ENCODE assay signal across 8 mouse cellular contexts in the genomic region with DNA sequence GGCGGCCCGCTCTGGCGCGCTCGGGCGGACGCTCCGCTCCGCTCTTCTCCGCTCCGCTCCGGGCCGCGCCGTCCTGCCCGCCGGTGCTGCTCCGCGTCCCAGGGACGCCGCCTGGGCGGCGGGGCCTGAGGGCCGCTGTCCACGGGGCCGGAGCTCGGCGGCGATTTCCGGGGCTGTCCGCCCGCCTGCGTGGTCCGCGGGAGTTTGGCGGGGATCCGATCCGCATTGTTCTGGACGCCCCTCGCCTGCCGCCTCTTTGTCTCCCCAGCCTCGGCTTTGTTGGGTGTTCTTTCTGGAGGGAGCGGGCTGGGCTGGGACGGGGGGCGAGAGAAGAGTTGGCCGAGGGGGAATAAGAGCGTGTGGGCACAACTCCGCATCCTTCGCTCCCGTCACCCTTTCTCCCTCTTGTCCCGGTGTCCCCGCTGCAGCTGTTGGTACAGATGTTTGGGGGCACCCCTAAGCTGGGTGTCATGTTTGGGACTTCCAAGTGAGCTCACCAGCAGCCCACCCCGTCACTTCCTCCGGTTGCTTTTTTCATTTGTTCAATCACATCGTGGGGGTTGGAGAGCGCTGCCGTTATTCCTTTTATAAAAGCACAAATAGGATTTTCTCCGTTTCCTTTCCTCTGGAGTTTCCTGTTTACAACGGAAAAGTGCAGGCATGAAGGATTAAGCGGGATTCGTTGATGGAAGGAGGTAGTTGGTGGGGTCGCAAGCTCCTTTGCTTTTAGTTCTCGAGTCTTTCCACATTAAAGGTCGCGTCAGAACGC. TPM values are rescaled to one million over a fixed set of nuclear protein-coding genes. Genes with fewer than 3 reads are reported as not detected.
DNase-seq lines count a peak whose midpoint lies in the region; ATAC-seq and TF ChIP-seq lines count a peak whose summit lies in the region.

No protein-coding gene starts in this region.

- ATAC-seq in granulocyte monocyte progenitor cell, adult 5-6 weeks (replicated peaks; ENCODE audit: poor library complexity, severe bottlenecking) = peak; percentile 50
- ATAC-seq in intestine, embryonic 15.5 days = peak; percentile 77
- peak; percentile 79 for ATAC-seq in midbrain, embryonic 16.5 days
- ATAC-seq in stomach, embryonic 16.5 days (ENCODE audit: insufficient read depth, low FRiP score) = peak; percentile 70; the same call in 1 of the 2 replicates

- no peaks in the 10 kb centered on the region for H3K9me3 ChIP-seq in intestine, embryonic 15.5 days
- no peaks in the 10 kb centered on the region for H3K9me3 ChIP-seq in midbrain, embryonic 16.5 days (replicated peaks; ENCODE audit: control insufficient read depth, low read length, poor library complexity, severe bottlenecking)
- H3K9me3 ChIP-seq in stomach, embryonic 16.5 days (replicated peaks; ENCODE audit: control insufficient read depth, low read length) = no peaks in the 10 kb centered on the region

- H3K9ac ChIP-seq in intestine, embryonic 15.5 days = peak overlapping the region; percentile 91
- peak overlapping the region; percentile 100 for H3K9ac ChIP-seq in liver, adult 2 months (ENCODE audit: low read depth, low read length)
- peak overlapping the region; percentile 92 for H3K9ac ChIP-seq in midbrain, embryonic 16.5 days (ENCODE audit: low read depth, low read length)
- peak overlapping the region; percentile 95 for H3K9ac ChIP-seq in stomach, embryonic 16.5 days (ENCODE audit: low read length)

- DNase-seq in testis, postnatal 14 days (ENCODE audit: low spot score) = no peak
- no peak for DNase-seq in liver, adult 2 months (ENCODE audit: extremely low read depth, low read depth, low spot score)

- H3K27me3 ChIP-seq in testis, adult 2 months (ENCODE audit: control insufficient read depth, insufficient read depth, low read length) = no peaks in the 10 kb centered on the region
- no peaks in the 10 kb centered on the region for H3K27me3 ChIP-seq in intestine, embryonic 15.5 days (replicated peaks)
- no peaks in the 10 kb centered on the region for H3K27me3 ChIP-seq in liver, adult 2 months (ENCODE audit: control insufficient read depth, insufficient read depth, low read length)
- H3K27me3 ChIP-seq in midbrain, embryonic 16.5 days (ENCODE audit: control insufficient read depth, insufficient read depth, low read depth, low read length) = no peaks in the 10 kb centered on the region
- no peaks in the 10 kb centered on the region for H3K27me3 ChIP-seq in stomach, embryonic 16.5 days (ENCODE audit: control insufficient read depth, insufficient read depth, low read length)

- H3K36me3 ChIP-seq in testis, adult 2 months (ENCODE audit: control insufficient read depth, insufficient read depth, low read length) = no peaks in the 10 kb centered on the region
- no peaks in the 10 kb centered on the region for H3K36me3 ChIP-seq in intestine, embryonic 15.5 days
- no peaks in the 10 kb centered on the region for H3K36me3 ChIP-seq in liver, adult 2 months (ENCODE audit: control insufficient read depth, insufficient read depth, low read length)
- no peaks in the 10 kb centered on the region for H3K36me3 ChIP-seq in midbrain, embryonic 16.5 days (ENCODE audit: control insufficient read depth, insufficient read depth, low read length)
- H3K36me3 ChIP-seq in stomach, embryonic 16.5 days (ENCODE audit: control insufficient read depth, insufficient read depth, low read length) = no peaks in the 10 kb centered on the region

- peak overlapping the region; percentile 96 for H3K27ac ChIP-seq in testis, adult 2 months (ENCODE audit: control insufficient read depth, insufficient read depth, low read depth, low read length)
- peak overlapping the region; percentile 82 for H3K27ac ChIP-seq in cortical plate, adult 2 months (ENCODE audit: insufficient read depth, low read length)
- H3K27ac ChIP-seq in intestine, embryonic 15.5 days = peak overlapping the region; percentile 86
- peak overlapping the region; percentile 95 for H3K27ac ChIP-seq in liver, adult 2 months (replicated peaks; ENCODE audit: insufficient read depth, low read depth, low read length)
- H3K27ac ChIP-seq in midbrain, embryonic 16.5 days (ENCODE audit: low read length) = peak overlapping the region; percentile 92
- H3K27ac ChIP-seq in stomach, embryonic 16.5 days (ENCODE audit: low read length) = peak overlapping the region; percentile 91

- H3K79me2 ChIP-seq in liver, adult 2 months (ENCODE audit: control insufficient read depth, insufficient read depth, low read length) = peaks cover 23% of the 10 kb centered on the region

- WGBS in intestine, embryonic 15.5 days = under 1% methylated on average over 60 of the region's 66 CpGs
- 1% methylated on average over 66 of the region's 66 CpGs for WGBS in liver, adult 2 months
- under 1% methylated on average over 63 of the region's 66 CpGs for WGBS in midbrain, embryonic 16.5 days
- under 1% methylated on average over 60 of the region's 66 CpGs for WGBS in stomach, embryonic 16.5 days

- no peak for TF ChIP-seq CTCF in testis, adult 2 months (IDR thresholded peaks at IDR 0.05; ENCODE audit: control insufficient read depth, insufficient read depth, insufficient replicate concordance, low read depth, low read length)
- TF ChIP-seq CTCF in cortical plate, adult 2 months (IDR thresholded peaks at IDR 0.05; ENCODE audit: extremely low read depth, insufficient read depth, low read length) = no peak
- no peak for TF ChIP-seq CTCF in liver, adult 2 months (IDR thresholded peaks at IDR 0.05; ENCODE audit: low read depth, low read length)

- TF ChIP-seq POLR2A in testis, adult 2 months (IDR thresholded peaks at IDR 0.05; ENCODE audit: control insufficient read depth, low read depth, low read length) = no peak
- TF ChIP-seq POLR2A in cortical plate, adult 2 months (IDR thresholded peaks at IDR 0.05; ENCODE audit: extremely low read depth, insufficient read depth, low read length) = no peak
- no peak for TF ChIP-seq POLR2A in liver, adult 2 months (IDR thresholded peaks at IDR 0.05; ENCODE audit: extremely low read depth, insufficient read depth, low read length)

- H3K4me3 ChIP-seq in testis, adult 2 months (ENCODE audit: control insufficient read depth, low read depth, low read length) = peak overlapping the region; percentile 100
- H3K4me3 ChIP-seq in cortical plate, adult 2 months (ENCODE audit: insufficient read depth, low read length) = peak overlapping the region; percentile 95
- H3K4me3 ChIP-seq in intestine, embryonic 15.5 days (replicated peaks) = peak overlapping the region; percentile 94
- H3K4me3 ChIP-seq in liver, adult 2 months (ENCODE audit: insufficient read depth, low read depth, low read length) = peak overlapping the region; percentile 97
- peak overlapping the region; percentile 78 for H3K4me3 ChIP-seq in midbrain, embryonic 16.5 days (ENCODE audit: low read depth, low read length)
- peak overlapping the region; percentile 96 for H3K4me3 ChIP-seq in stomach, embryonic 16.5 days (replicated peaks; ENCODE audit: low read length)

- H3K4me1 ChIP-seq in testis, adult 2 months (ENCODE audit: control insufficient read depth, insufficient read depth, low read length) = peaks cover 7% of the 10 kb centered on the region
- no peaks in the 10 kb centered on the region; the same call in 1 of the 2 replicates for H3K4me1 ChIP-seq in cortical plate, adult 2 months (ENCODE audit: control insufficient read depth, insufficient read depth, low read length)
- peaks cover 11% of the 10 kb centered on the region; the same call in 1 of the 2 replicates for H3K4me1 ChIP-seq in intestine, embryonic 15.5 days (replicated peaks)
- H3K4me1 ChIP-seq in liver, adult 2 months (ENCODE audit: control insufficient read depth, insufficient read depth, low read length) = peaks cover 8% of the 10 kb centered on the region
- H3K4me1 ChIP-seq in midbrain, embryonic 16.5 days (ENCODE audit: control insufficient read depth, insufficient read depth, low read length) = peaks cover 30% of the 10 kb centered on the region
- H3K4me1 ChIP-seq in stomach, embryonic 16.5 days (ENCODE audit: control insufficient read depth, insufficient read depth, low read length) = peaks cover 19% of the 10 kb centered on the region

- H3K4me2 ChIP-seq in intestine, embryonic 15.5 days (replicated peaks) = peak overlapping the region; percentile 64
- peak overlapping the region; percentile 84 for H3K4me2 ChIP-seq in midbrain, embryonic 16.5 days (ENCODE audit: low read length)
- H3K4me2 ChIP-seq in stomach, embryonic 16.5 days (ENCODE audit: low read depth, low read length) = peak overlapping the region; percentile 60

RNA-seq across cellular contexts. Expression of a gene that starts 0.8 kb away (rescaled TPM):
- 16.1 and 23.1 TPM in 2 replicates for polyA plus RNA-seq in testis, adult 2 months (2012; rRNA removed)
- polyA plus RNA-seq in cortical plate, adult 2 months (2012; rRNA removed) = 41.8 and 51.9 TPM in 2 replicates
- 45.5 and 54.6 TPM in 2 replicates for total RNA-seq in granulocyte monocyte progenitor cell, adult 5-6 weeks (2014; fragmentation: Nextera tagmentation)
- 46.8 and 68.4 TPM in 2 replicates for total RNA-seq in granulocyte monocyte progenitor cell, adult 5-6 weeks (2017)
- 25.0 and 25.5 TPM in 2 replicates for polyA plus RNA-seq in intestine, embryonic 15.5 days (2015; fragmentation: Nextera tagmentation; extraction: Ambion mirVana)
- total RNA-seq in liver, adult 2 months (2014; rRNA removed) = 36.7 and 42.8 TPM in 2 replicates
- 12.5 and 13.6 TPM in 2 replicates for polyA plus RNA-seq in liver, adult 2 months (2012; rRNA removed)
- polyA plus RNA-seq in midbrain, embryonic 16.5 days (2015; fragmentation: Nextera tagmentation; extraction: Ambion mirVana) = 16.3 and 19.6 TPM in 2 replicates
- polyA plus RNA-seq in stomach, embryonic 16.5 days (2015; fragmentation: Nextera tagmentation; extraction: Ambion mirVana) = 22.4 and 25.7 TPM in 2 replicates
